Mouse (Mus musculus): Measurements from ENCODE around the gene Rabggtb. TPM values are rescaled to one million over a fixed set of nuclear protein-coding genes. Genes with fewer than 3 reads are reported as not detected.

Rabggtb gene
- polyA plus RNA-seq (2012; ENCODE audit: low replicate concordance): 4.0 and 7.8 TPM in 2 replicates

DNA sequence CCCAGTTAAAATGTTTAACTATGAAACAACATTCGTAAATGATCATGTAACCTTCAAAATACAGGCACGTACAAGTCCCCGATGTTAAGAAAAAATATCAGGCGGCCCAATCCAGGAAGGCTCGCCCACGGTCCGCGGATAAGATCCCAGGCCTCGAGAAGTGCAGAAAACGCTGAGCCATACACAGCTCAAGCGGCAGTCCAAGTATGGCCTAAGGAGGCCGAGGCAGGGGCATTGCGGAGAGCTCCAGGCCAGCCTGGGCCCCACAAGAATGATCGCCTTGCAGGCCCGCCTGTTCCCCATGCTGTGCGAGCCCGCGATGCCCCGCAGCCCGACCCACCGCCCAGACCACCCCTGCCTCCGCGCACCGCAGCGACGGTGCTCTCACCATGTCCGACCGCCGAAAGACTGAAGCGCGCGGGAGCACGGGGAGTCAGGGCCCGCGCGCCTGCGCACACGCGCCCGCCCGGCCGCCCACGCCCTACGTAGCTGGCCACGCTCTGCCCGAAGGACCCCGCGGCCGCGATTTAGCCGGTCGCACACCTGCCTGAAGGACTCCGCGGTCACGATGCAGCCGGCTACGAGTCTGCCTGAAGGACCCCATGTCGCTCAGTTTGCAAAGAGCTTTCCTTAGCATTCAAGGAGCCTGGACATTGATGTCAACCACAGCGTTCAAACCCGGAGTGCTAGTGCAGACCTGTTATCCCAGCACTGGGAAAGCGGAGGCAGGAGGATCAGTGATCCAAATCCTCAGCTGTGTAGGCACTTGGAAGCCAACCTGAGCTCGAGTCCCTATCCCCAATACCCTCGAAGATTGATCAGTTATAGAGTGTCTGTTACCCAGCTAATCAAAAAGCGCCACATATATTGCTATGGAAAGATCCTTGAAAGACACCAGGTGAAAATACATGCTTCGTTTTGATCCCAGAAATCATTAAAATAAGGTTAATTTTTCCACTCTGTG is at the start of gene Rabggtb:
Gene Rabggtb (minus strand): TSS at position 464 of the 964 bp plus-strand sequence.

GRCm38 (mm10) chr3:153944335-153944990 is 31.7 kb upstream of the Rabggtb start, which contains the start of gene Acadm:
TSS of gene Acadm (minus strand) at chr3:153944632.

GRCm38 (mm10) chr3:153906136-153906871 is 6.5 kb downstream of the Rabggtb start, which contains the start of gene Msh4:
TSS of gene Msh4 (minus strand) at chr3:153906138.

Other genes with a start within 250 kb of the Rabggtb start
- 0.19 and 0.30 TPM in 2 replicates for gene St6galnac3, start 187.8 kb downstream of the Rabggtb start, polyA plus RNA-seq (2012; ENCODE audit: low replicate concordance)
- not detected in 2 replicates for gene Asb17, start 68.8 kb downstream of the Rabggtb start, polyA plus RNA-seq (2012; ENCODE audit: low replicate concordance)
- gene Msh4, start 6.9 kb downstream of the Rabggtb start, polyA plus RNA-seq (2012; ENCODE audit: low replicate concordance): not detected in 2 replicates
- 8.2 and 10.8 TPM in 2 replicates for gene Acadm, start 31.6 kb upstream of the Rabggtb start, polyA plus RNA-seq (2012; ENCODE audit: low replicate concordance)
- 0.03 and 0.08 TPM in 2 replicates for gene Slc44a5, start 60.4 kb upstream of the Rabggtb start, polyA plus RNA-seq (2012; ENCODE audit: low replicate concordance)